Mouse (Mus musculus) liver (tissue): Measurements from ENCODE around the gene Prpf38b.
A peak's percentile ranks its signal among the peaks of the same experiment; 100 is the strongest.

Experiments
- DNase-seq: peaks from one replicate; pipeline ENCODE4 v3.0.0-alpha.2; 2020; ENCODE audit warnings: mixed read lengths

Prpf38b gene

GRCm38 (mm10) chr3:108911548-108912413 lies at the start of gene Prpf38b:
Gene Prpf38b, minus strand, starts transcription at chr3:108911727.
- peak; percentile 95 for DNase-seq

- DNase-seq = no peak
These were observed 49.7 kb upstream of the Prpf38b start for GRCm38 (mm10) chr3:108961226-108961625.

DNA sequence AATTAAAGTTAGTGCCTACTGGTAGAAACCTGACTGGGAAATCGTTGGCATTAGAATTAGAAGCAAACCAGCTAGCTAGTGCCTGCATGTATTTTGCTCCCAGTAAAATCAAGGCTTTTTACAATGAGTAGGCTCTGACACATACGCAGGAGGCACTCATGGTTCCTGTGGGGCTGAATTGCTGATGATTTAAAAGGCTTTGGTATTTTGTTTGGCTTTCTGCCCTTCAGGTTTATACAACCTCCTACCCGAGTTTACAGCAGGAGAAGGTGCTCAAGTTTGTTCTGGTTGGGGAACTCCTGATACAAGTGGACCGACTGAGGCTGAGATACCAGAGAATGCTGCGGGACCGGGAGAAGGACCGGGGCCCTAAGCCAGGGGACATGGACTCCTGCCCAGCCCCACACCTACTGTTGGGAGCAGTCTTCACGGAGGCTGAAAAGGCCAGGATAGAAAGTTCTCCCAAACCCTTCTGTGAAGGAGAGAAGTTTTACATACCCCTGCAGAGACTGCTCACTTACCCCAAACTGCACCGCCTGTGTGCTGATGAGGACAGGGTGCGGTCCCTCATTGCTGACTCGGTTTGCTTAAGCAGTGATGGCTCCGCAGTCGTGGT lies 48.3 kb upstream of the Prpf38b start:
- no peak for DNase-seq

DNA sequence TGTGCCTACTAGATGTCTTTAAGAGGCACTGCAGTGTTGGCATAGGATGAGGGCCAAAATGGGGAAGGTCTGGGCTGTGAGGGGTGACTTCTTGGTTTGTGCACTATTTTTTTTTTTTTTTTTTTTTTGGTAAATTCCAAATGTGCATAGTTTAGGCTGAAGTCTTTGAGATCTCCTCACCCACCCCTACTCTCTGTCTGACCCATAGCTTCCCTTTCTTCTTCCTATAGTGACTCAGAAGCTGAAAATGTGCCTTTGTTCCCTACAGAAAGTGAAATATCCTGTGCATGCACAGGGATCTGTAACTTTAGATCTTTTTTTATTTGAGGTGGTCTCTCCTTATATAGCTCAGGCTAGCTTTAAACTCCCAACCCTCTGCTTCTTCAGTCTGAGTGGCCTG lies 46.4 kb upstream of the Prpf38b start:
- no peak for DNase-seq

GRCm38 (mm10) chr3:108940996-108941395 lies 29.5 kb upstream of the Prpf38b start:
- DNase-seq = no peak

GRCm38 (mm10) chr3:108940001-108940633 lies 28.6 kb upstream of the Prpf38b start, which contains the start of gene Gm9857:
Gene Gm9857, minus strand, starts transcription at chr3:108940445.
- no peak for DNase-seq

GRCm38 (mm10) chr3:108939573-108939972 lies 28.0 kb upstream of the Prpf38b start, which contains the start of gene Henmt1:
Gene Henmt1, plus strand, starts transcription at chr3:108939873.
- DNase-seq = no peak

- DNase-seq = no peak
These were observed 27.2 kb upstream of the Prpf38b start for GRCm38 (mm10) chr3:108938691-108939090.

- DNase-seq = no peak
These were observed 22.0 kb upstream of the Prpf38b start for GRCm38 (mm10) chr3:108933557-108933956.

GRCm38 (mm10) chr3:108926308-108926707 lies 14.8 kb upstream of the Prpf38b start:
- DNase-seq = no peak

GRCm38 (mm10) chr3:108925677-108926076 lies 14.2 kb upstream of the Prpf38b start:
- DNase-seq = no peak

GRCm38 (mm10) chr3:108921822-108922221 lies 10.3 kb upstream of the Prpf38b start:
- DNase-seq = peak; percentile 81

- DNase-seq = no peak
These were observed 9.0 kb upstream of the Prpf38b start for GRCm38 (mm10) chr3:108920442-108921070.

- DNase-seq = no peak
These were observed 7.3 kb upstream of the Prpf38b start for GRCm38 (mm10) chr3:108918852-108919251.

- no peak for DNase-seq
These were observed 6.5 kb upstream of the Prpf38b start for GRCm38 (mm10) chr3:108917986-108918385.

DNA sequence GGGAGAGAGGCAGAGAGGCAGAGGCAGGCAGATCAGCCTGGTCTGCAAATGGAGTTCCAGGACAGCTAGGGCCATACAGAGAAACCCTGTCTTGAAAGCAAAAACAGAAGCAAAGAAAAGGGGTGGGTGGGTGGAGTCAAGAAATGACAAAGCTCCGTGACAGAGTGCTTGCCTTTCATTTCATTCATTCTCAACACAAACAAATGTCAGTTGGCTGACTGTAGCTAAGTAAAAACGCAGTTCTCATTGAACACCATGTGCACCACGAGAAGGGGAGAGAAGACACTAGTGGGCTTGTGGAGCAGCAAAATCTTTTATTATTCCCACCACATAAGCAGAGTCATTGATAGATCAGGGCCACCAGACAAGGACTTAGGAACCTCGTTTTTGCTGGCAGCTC lies 5.3 kb upstream of the Prpf38b start:
- no peak for DNase-seq

DNA sequence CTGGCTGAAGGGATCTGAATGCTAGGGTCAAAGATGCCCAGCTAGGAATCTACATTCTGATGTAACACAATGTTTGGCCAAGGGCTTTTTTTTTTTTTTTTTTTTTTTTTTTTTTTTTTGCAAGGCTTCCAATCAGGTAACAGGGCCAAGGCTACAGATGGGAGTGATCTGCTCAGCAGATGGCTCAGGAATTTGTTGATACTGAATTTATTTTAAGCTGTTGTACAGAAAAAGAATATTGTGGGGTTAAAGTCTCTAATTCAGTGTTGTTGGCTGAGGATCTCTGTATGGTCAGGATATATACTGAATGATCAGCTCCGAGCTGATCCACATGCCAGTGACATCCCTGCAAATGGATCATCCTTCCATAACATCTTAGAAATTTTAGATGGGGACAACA lies 4.5 kb upstream of the Prpf38b start:
- no peak for DNase-seq

DNA sequence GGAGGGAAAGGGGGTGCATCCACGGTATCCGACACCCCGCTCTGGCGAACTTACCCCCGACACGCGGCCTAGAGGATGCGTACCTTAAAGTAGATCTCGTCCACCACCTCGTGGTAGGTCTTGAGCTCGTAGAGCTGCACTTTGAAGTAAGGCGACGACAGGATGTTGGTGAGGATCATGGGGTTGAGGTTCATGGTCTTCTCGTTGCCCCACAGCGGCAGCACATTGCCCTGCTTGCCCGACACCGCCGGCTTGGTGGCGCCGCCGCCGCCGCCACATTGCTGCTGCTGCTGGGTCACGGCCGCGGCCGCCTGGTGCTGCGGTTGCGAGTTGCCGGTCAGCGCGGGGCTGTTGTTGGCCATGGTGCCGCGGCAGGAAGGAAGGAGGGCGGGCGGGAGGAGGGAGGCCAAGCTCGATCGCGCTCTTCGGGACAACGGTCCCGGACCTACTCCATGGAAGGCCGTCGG lies 413 bp downstream of the Prpf38b start:
- peak; percentile 74 for DNase-seq

GRCm38 (mm10) chr3:108910303-108911080 lies 1.0 kb downstream of the Prpf38b start:
- peak; percentile 41 for DNase-seq

GRCm38 (mm10) chr3:108902934-108903333 lies 8.6 kb downstream of the Prpf38b start:
- DNase-seq = peak; percentile 49

GRCm38 (mm10) chr3:108902038-108902437 lies 9.5 kb downstream of the Prpf38b start:
- no peak for DNase-seq

GRCm38 (mm10) chr3:108900681-108901080 lies 10.8 kb downstream of the Prpf38b start:
- DNase-seq = no peak
